Mouse (Mus musculus) MEL (cell line): Measurements from ENCODE around the gene Cc2d2b. TPM values are rescaled to one million over a fixed set of nuclear protein-coding genes. Genes with fewer than 3 reads are reported as not detected.

Experiments
- DNase-seq: peaks from one replicate; pipeline ENCODE4 v3.0.0; 2011; ENCODE audit warnings: low read depth, low spot score
- H3K27ac ChIP-seq: 2 replicates; pipeline ENCODE4 v1.5.1; 2012; ENCODE audit warnings: low read depth, mild to moderate bottlenecking, control low read depth, low read length, moderate library complexity; ENCODE audit not compliant: control insufficient read depth
- H3K27me3 ChIP-seq, 2 experiments: fragments of 150-350 bp in 1 of 2; sonication (generic) in 1 of 2; 2 replicates each; pipeline ENCODE4 v1.6.1; 2012; ENCODE audit warnings: low read length in 2 of 2, mild to moderate bottlenecking in 2 of 2, improper control_type of control experiment in 1 of 2, moderate library complexity in 1 of 2; ENCODE audit not compliant: insufficient read depth in 2 of 2, control insufficient read depth in 1 of 2
- H3K36me3 ChIP-seq, 2 experiments: 2 replicates each; pipeline ENCODE4 v1.6.1; 2012 to 2014; ENCODE audit warnings: low read length in 2 of 2, improper control_type of control experiment in 1 of 2, inconsistent platforms in 1 of 2, mild to moderate bottlenecking in 1 of 2; ENCODE audit not compliant: insufficient read depth in 2 of 2, control insufficient read depth in 1 of 2
- H3K4me1 ChIP-seq, 2 experiments: fragments of 150-350 bp in 1 of 2; sonication (generic) in 1 of 2; 2 replicates each; pipeline ENCODE4 v1.6.1; 2012; ENCODE audit warnings: low read length in 2 of 2, improper control_type of control experiment in 1 of 2, mild to moderate bottlenecking in 1 of 2; ENCODE audit not compliant: insufficient read depth in 2 of 2, control insufficient read depth in 1 of 2
- H3K4me3 ChIP-seq, 2 experiments: fragments of 150-350 bp in 1 of 2; sonication (generic) in 1 of 2; 2 replicates each; pipeline ENCODE4 v1.5.1; 2012; ENCODE audit warnings: low read depth in 2 of 2, low read length in 2 of 2, mild to moderate bottlenecking in 2 of 2, moderate library complexity in 2 of 2, control low read depth in 1 of 2, improper control_type of control experiment in 1 of 2; ENCODE audit not compliant: control insufficient read depth in 1 of 2, insufficient read depth in 1 of 2
- H3K79me2 ChIP-seq: 2 replicates; pipeline ENCODE4 v1.6.1; 2012; ENCODE audit warnings: mild to moderate bottlenecking, low read length, moderate library complexity; ENCODE audit not compliant: control insufficient read depth, poor library complexity, insufficient read depth
- H3K9ac ChIP-seq: 2 replicates; pipeline ENCODE4 v1.6.1; 2012; ENCODE audit warnings: low read depth, mild to moderate bottlenecking, control low read depth, low read length, moderate library complexity; ENCODE audit not compliant: control insufficient read depth, poor library complexity, severe bottlenecking
- H3K9me3 ChIP-seq: fragments of 150-350 bp; sonication (generic); replicated peaks from 2 replicates; pipeline ENCODE4 v1.6.1; 2012; ENCODE audit warnings: mild to moderate bottlenecking, low read length, improper control_type of control experiment, moderate library complexity; ENCODE audit not compliant: insufficient read depth
- HCFC1 ChIP-seq: IDR thresholded peaks from 2 replicates; pipeline ENCODE4 v1.6.1; 2012; ENCODE audit warnings: low read depth, mild to moderate bottlenecking, inconsistent platforms, low read length, improper control_type of control experiment, moderate library complexity
- JUND ChIP-seq: IDR thresholded peaks from 2 replicates; pipeline ENCODE4 v1.6.1; 2011; ENCODE audit warnings: low read depth, mild to moderate bottlenecking, improper control_type of control experiment, low read length
- KAT2A ChIP-seq: conservative IDR thresholded peaks from 2 replicates; pipeline ENCODE4 v1.6.1; 2012; ENCODE audit warnings: low read depth, low read length, improper control_type of control experiment, inconsistent platforms
- MAX ChIP-seq: IDR thresholded peaks from 2 replicates; pipeline ENCODE4 v1.6.1; 2011; ENCODE audit warnings: low read length, improper control_type of control experiment
- MEF2A ChIP-seq: IDR thresholded peaks from 2 replicates; pipeline ENCODE4 v1.6.1; 2014; ENCODE audit warnings: low read depth, mild to moderate bottlenecking, inconsistent platforms, low read length, improper control_type of control experiment; ENCODE audit not compliant: poor library complexity, insufficient replicate concordance, severe bottlenecking; ENCODE audit errors: extremely low read depth
- MYB ChIP-seq: IDR thresholded peaks from 2 replicates; pipeline ENCODE4 v1.6.1; 2011; ENCODE audit warnings: mild to moderate bottlenecking, low read depth, low read length, improper control_type of control experiment
- MYC ChIP-seq: IDR thresholded peaks from 2 replicates; pipeline ENCODE4 v1.6.1; 2011; ENCODE audit warnings: low read depth, mild to moderate bottlenecking, low read length, improper control_type of control experiment, moderate library complexity
- NELFE ChIP-seq: IDR thresholded peaks from 2 replicates; pipeline ENCODE4 v1.6.1; 2011; ENCODE audit warnings: low read depth, low read length, improper control_type of control experiment
- POLR2A ChIP-seq, 2 experiments: IDR thresholded peaks; 2 replicates each; pipeline ENCODE4 v1.6.1; 2011 to 2012; ENCODE audit warnings: low read length in 2 of 2, mild to moderate bottlenecking in 2 of 2, control low read depth in 1 of 2, improper control_type of control experiment in 1 of 2, low read depth in 1 of 2, moderate library complexity in 1 of 2; ENCODE audit not compliant: control insufficient read depth in 1 of 2, insufficient read depth in 1 of 2, poor library complexity in 1 of 2
- RAD21 ChIP-seq: IDR thresholded peaks from 2 replicates; pipeline ENCODE4 v1.6.1; 2011; ENCODE audit warnings: mild to moderate bottlenecking, low read depth, low read length, improper control_type of control experiment
- RCOR1 ChIP-seq: IDR thresholded peaks from 2 replicates; pipeline ENCODE4 v1.6.1; 2012; ENCODE audit warnings: low read depth, mild to moderate bottlenecking, inconsistent platforms, low read length, improper control_type of control experiment
- SMC3 ChIP-seq: IDR thresholded peaks from 2 replicates; pipeline ENCODE4 v1.6.1; 2011; ENCODE audit warnings: low read depth, low read length, improper control_type of control experiment
- TBP ChIP-seq: IDR thresholded peaks from 2 replicates; pipeline ENCODE4 v1.8.0; 2011; ENCODE audit warnings: low read depth, low read length, improper control_type of control experiment
- UBTF ChIP-seq: IDR thresholded peaks from 2 replicates; pipeline ENCODE4 v1.6.1; 2012; ENCODE audit warnings: low read depth, mild to moderate bottlenecking, inconsistent platforms, low read length, improper control_type of control experiment, moderate library complexity, borderline replicate concordance; ENCODE audit not compliant: insufficient read depth
- USF1 ChIP-seq: IDR thresholded peaks from 2 replicates; pipeline ENCODE4 v1.6.1; 2014; ENCODE audit warnings: low read depth, mild to moderate bottlenecking, inconsistent platforms, low read length, improper control_type of control experiment, moderate library complexity
- USF2 ChIP-seq, 2 experiments: IDR thresholded peaks; 2 replicates each; pipeline ENCODE4 v1.6.1; 2011 to 2012; ENCODE audit warnings: improper control_type of control experiment in 2 of 2, low read length in 2 of 2, borderline replicate concordance in 1 of 2, inconsistent platforms in 1 of 2, low read depth in 1 of 2, mild to moderate bottlenecking in 1 of 2; ENCODE audit not compliant: insufficient read depth in 1 of 2
- ZC3H11A ChIP-seq: IDR thresholded peaks from 2 replicates; pipeline ENCODE4 v1.6.1; 2012; ENCODE audit warnings: low read depth, mild to moderate bottlenecking, inconsistent platforms, low read length, improper control_type of control experiment
- polyA plus RNA-seq, 2 experiments: library from polyadenylated mRNA; stranded (reverse) in 1 of 2; unstranded in 1 of 2; fragments of >175 nt in 1 of 2; fragments of >200 nt in 1 of 2; gene quantifications; 2 replicates each; pipeline versions ENCODE4 v1.2.1 to v1.2.4; 2012; ENCODE audit warnings: low replicate concordance in 2 of 2, low read depth in 1 of 2; ENCODE audit not compliant: insufficient read length in 2 of 2, insufficient read depth in 1 of 2, missing spikeins in 1 of 2
- total RNA-seq: library from RNA; depleted of rRNA; stranded (reverse); fragments of 300-350 nt; gene quantifications from 2 replicates; pipeline ENCODE4 v1.2.3, GENCODE M21; 2012

Gene Cc2d2b
- total and polyA plus RNA-seq, 3 experiments = not detected

GRCm38 (mm10) chr19:40728213-40728612 lies 20.3 kb upstream of the Cc2d2b start:
- Histone ChIP-seq H3K27ac (no peak overlapping the region), H3K9me3 (no peaks in the 10 kb centered on the region), H3K27me3 (peaks cover under 1 to 6% of the 10 kb centered on the region in 2 experiments), H3K4me3 (no peak overlapping the region), H3K4me1 (no peaks in the 10 kb centered on the region), H3K36me3 (no peaks in the 10 kb centered on the region), H3K79me2 (no peaks in the 10 kb centered on the region), H3K9ac (no peak overlapping the region)
- no peak for DNase-seq
- TF ChIP-seq UBTF = no peak
- TF ChIP-seq RAD21 = no peak
- TF ChIP-seq KAT2A = no peak

- DNase-seq = no peak
- no peak for TF ChIP-seq HCFC1
- no peak for TF ChIP-seq SMC3
- TF ChIP-seq USF1 = no peak
- no peak for TF ChIP-seq MAX
- no peak for TF ChIP-seq MEF2A
- no peak for TF ChIP-seq RAD21
- no peak for TF ChIP-seq JUND
- TF ChIP-seq ZC3H11A = no peak
- Histone ChIP-seq H3K9ac (no peak overlapping the region), H3K4me3 (no peak overlapping the region), H3K36me3 (no peaks in the 10 kb centered on the region), H3K79me2 (no peaks in the 10 kb centered on the region), H3K27me3 (peaks cover 4 to 9% of the 10 kb centered on the region in 2 experiments), H3K27ac (no peak overlapping the region), H3K9me3 (no peaks in the 10 kb centered on the region), H3K4me1 (no peaks in the 10 kb centered on the region)
Observed at GRCm38 (mm10) chr19:40728732-40729420, 19.7 kb upstream of the Cc2d2b start.

- H3K79me2 ChIP-seq = no peaks in the 10 kb centered on the region
- no peak overlapping the region for H3K27ac ChIP-seq
- H3K4me3 ChIP-seq = no peak overlapping the region
- TF ChIP-seq JUND (no peak), MYC (no peak), MYB (no peak), TBP (no peak), SMC3 (no peak), ZC3H11A (no peak), RCOR1 (no peak), NELFE (no peak), POLR2A (IDR thresholded peaks at IDR 0.05; ENCODE audit: control insufficient read depth in 1 of 2, insufficient read depth in 1 of 2, low read depth in 1 of 2, low read length in 2 of 2, poor library complexity in 1 of 2) (no peak), HCFC1 (no peak), RAD21 (no peak), USF2 (IDR thresholded peaks at IDR 0.05; ENCODE audit: borderline replicate concordance in 1 of 2, insufficient read depth in 1 of 2, low read depth in 1 of 2, low read length in 2 of 2) (no peak)
- TF ChIP-seq, all 39 proteins: peak for 0
- Histone ChIP-seq H3K4me1 (no peaks in the 10 kb centered on the region), H3K9ac (no peak overlapping the region), H3K9me3 (no peaks in the 10 kb centered on the region), H3K36me3 (no peaks in the 10 kb centered on the region), H3K27me3 (peaks cover 6 to 8% of the 10 kb centered on the region in 2 experiments; a peak in 3 of 4 replicates)
- no peak for DNase-seq
Observed at GRCm38 (mm10) chr19:40733409-40733808, 15.1 kb upstream of the Cc2d2b start.
